Mouse (Mus musculus): ENCODE data around the gene Pip5k1a. TPM values are rescaled to one million over a fixed set of nuclear protein-coding genes. Genes with fewer than 3 reads are reported as not detected.
"Not testable (repeated sequence)": the region's sequence is repeated elsewhere in the genome, so short reads cannot be mapped to it uniquely, and the experiment has no call there.

Pip5k1a gene
- total RNA-seq, 1 experiment from 2014 or later, result 20.9 TPM

DNA sequence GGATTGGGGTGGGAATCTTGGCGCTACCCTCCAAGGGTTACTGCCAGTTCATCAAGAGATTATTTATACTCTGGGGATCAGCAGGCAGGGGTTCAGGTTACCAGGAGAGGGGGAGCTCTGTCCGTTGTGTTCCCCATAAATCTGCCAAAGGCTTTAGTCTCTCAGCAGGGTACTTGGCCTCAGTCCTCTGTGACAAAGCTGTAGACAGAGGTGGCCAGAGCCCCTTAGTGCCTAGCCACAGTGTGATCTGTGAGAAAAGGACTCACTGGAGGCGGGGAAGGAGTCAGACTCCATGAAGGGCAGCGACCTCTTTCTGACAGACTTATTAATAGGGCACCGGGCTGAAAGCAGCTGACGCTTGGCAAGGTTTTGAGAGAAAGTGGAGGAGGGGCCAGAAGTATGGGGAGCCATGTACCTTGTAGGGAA is 22.5 kb upstream of the Pip5k1a start:
- no peak for ATAC-seq (replicated peaks in 1 of 2; ENCODE audit: insufficient read depth in 1 of 2, low FRiP score in 2 of 2, low TSS enrichment in 1 of 2, low read depth in 1 of 2, poor library complexity in 2 of 2, severe bottlenecking in 2 of 2)

DNA sequence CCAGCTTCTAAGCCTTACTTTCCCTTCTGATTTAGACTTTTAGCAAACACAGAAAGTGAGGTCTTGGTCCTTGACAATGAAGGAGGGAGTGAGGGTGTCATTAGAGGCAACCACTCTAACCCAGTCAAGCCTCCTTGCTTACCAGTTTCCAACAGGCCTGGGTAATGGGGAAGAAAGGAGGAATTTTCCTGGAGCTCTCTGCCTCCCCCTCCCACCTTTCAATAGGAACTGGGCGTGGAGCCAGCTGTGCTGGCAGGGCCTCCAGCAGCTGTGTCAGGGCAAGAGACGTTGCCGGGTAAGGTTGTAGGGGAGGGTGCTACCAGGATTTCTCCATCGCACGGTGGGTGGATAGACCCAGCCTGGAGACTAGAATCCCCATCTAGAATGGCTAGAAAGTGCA is 18.2 kb upstream of the Pip5k1a start:
- no peak for ATAC-seq (replicated peaks in 1 of 2; ENCODE audit: insufficient read depth in 1 of 2, low FRiP score in 2 of 2, low TSS enrichment in 1 of 2, low read depth in 1 of 2, poor library complexity in 2 of 2, severe bottlenecking in 2 of 2)

DNA sequence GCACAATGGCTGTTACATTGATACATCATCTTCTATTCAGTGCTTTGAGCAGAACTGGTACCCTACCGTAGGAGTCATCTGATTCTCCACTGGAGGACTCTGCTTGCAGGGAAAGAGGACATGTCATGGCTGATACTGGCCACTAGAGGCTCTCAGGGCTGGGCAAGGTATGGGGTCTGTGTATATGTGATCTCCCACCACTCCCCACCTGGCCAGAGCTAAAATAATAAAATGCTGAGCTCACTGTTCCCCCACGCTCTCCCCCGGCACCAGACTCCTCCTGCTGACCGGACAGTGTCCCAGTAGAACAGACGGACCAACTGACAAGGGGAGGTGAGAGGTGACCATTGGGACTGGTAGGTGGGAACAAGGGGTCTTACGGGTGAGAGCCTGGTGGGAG is 17.5 kb upstream of the Pip5k1a start, which contains the start of gene Tmod4:
Gene Tmod4 (plus strand): TSS at position 231 of the 400 bp plus-strand sequence.
- peak; percentile 53 to 61; a peak in 3 of 4 replicates for ATAC-seq (replicated peaks in 1 of 2; ENCODE audit: insufficient read depth in 1 of 2, low FRiP score in 2 of 2, low TSS enrichment in 1 of 2, low read depth in 1 of 2, poor library complexity in 2 of 2, severe bottlenecking in 2 of 2)

DNA sequence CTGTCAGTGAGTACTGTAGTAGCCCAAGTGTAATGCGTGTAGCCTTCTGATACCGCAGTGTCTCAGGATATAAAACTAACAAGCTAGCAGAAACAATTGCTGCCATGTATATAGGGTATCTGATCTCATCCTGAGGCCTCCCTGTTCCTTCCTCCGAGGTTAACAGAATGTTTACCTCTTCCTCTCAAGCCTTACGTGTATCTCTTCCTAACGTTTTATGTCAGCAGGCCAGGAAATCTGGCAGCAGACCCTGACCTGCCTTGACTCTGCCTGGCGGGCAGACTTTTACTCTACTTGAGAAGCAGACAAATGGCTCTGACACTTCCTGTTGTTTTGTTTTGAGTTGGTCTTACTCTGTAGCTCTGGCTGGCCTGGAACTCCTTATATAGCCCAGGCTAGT is 14.8 kb upstream of the Pip5k1a start:
- no peak for ATAC-seq (replicated peaks in 1 of 2; ENCODE audit: insufficient read depth in 1 of 2, low FRiP score in 2 of 2, low TSS enrichment in 1 of 2, low read depth in 1 of 2, poor library complexity in 2 of 2, severe bottlenecking in 2 of 2)

DNA sequence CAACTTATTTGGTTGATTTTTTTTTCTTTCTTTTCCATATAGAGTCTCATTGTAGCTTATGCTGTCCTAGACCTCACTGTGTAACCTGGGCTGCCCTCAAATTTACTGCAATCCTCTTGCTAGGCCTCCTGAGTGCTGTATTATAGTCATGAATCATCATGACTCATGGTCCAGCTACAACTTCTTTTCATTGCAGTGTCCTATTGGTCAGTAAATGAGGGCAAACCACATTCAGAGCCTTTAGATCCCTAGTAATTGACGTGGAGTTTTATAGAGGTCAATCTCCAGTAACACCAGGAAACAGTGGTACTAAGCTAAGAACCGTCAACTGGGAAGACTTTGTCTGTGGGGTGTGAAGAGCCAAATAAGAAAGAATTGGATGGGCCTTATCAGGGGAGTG is 11.0 kb upstream of the Pip5k1a start:
- no peak for ATAC-seq (replicated peaks in 1 of 2; ENCODE audit: insufficient read depth in 1 of 2, low FRiP score in 2 of 2, low TSS enrichment in 1 of 2, low read depth in 1 of 2, poor library complexity in 2 of 2, severe bottlenecking in 2 of 2)

DNA sequence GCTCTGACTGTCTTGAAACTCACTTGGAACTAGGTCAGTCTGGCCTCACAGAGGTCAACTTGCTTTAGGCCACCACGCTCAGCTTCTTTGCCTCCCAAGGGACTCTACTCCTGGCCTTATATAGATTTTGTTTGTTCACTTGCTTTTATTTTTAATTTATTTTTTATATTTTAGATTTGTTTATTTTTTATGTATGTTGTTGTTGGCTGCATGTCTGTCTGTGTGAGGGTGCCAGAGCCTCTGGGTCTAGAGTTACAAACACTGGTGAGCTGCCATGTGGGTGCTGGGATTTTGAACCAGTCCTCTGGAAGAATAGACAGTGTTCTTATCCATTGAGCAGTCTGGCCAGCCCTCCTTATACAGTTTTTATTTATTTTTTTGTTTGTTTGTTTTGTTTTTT is 6.0 kb upstream of the Pip5k1a start:
- ATAC-seq (replicated peaks in 1 of 2; ENCODE audit: insufficient read depth in 1 of 2, low FRiP score in 2 of 2, low TSS enrichment in 1 of 2, low read depth in 1 of 2, poor library complexity in 2 of 2, severe bottlenecking in 2 of 2), result no peak

DNA sequence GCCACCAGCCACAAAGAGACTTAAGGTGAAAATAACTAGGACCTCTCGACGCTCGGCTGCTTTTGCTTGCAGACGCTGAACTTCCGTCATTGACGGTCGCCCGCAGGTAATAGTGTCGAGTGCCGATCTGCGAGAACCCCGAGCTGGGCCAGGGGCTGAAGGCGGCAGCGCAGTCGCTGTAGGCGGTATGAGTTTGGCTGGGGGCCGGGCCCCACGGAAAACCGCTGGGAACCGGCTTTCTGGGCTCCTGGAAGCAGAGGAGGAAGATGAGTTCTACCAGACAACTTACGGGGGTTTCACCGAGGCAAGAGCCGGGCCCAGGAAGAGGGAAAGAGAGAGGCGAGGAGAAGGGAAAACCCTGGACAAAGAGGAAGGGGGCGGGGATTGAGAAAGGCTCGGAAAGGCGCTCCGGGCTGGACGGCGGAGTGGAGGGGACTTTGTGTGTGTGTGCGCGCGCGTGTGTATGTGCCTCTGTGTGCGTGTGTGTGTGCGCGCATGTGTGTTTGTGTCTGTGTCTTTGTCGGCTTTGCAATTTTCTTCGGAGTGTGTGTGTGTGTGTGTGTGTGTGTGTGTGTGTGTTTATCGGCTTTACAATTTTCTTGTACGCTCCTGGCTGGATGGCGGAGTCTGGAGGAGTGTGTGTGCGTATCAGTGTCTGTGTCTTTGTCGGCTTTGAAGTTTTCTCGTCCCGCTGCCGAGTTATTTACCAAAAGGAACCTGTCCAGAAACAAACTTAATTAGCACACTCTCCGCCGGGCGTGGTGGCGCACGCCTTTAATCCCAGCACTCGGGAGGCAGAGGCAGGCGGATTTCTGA is 4.4 kb upstream of the Pip5k1a start, which contains the start of gene Vps72:
Gene Vps72 (plus strand): TSS at position 112 of the 816 bp plus-strand sequence.
- ATAC-seq (replicated peaks in 1 of 2; ENCODE audit: insufficient read depth in 1 of 2, low FRiP score in 2 of 2, low TSS enrichment in 1 of 2, low read depth in 1 of 2, poor library complexity in 2 of 2, severe bottlenecking in 2 of 2), result peak; percentile 86 to 91

DNA sequence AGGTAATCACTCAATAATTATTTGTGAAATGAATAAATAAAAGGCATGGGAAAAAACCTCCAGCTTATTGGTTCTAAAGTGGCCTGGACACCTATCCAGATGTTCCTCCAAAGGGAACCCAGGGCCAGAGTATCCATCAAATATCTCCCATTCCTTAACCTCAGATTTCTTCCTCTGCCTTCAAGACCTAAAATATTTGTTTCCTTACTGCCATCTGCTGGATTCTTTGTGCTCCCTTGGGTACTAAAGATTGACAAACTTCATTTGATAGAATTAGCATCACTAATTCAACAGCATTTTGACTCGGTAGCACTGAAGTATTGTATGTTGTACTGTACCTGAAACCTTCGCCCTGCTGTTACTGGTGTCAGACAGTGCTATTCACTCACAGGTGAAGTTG is 1.2 kb upstream of the Pip5k1a start:
- no peak for ATAC-seq (replicated peaks in 1 of 2; ENCODE audit: insufficient read depth in 1 of 2, low FRiP score in 2 of 2, low TSS enrichment in 1 of 2, low read depth in 1 of 2, poor library complexity in 2 of 2, severe bottlenecking in 2 of 2)

DNA sequence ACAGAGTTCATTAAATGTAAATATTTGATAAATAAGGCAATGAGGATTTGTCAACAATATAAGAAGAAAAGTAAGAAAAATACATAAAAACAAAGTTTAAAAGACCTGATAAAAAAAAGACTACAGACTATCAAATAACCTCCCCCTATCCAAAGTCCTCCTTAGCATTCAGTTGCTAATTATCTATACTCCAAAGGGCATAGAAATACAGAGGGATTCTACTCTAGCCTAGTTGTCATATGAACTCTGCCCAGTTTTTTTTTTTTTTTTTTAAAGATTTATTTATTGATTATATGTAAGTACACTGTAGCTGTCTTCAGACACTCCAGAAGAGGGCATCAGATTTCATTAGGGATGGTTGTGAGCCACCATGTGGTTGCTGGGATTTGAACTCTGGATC is 578 bp upstream of the Pip5k1a start:
- ATAC-seq (replicated peaks in 1 of 2; ENCODE audit: insufficient read depth in 1 of 2, low FRiP score in 2 of 2, low TSS enrichment in 1 of 2, low read depth in 1 of 2, poor library complexity in 2 of 2, severe bottlenecking in 2 of 2), result not testable (repeated sequence)

DNA sequence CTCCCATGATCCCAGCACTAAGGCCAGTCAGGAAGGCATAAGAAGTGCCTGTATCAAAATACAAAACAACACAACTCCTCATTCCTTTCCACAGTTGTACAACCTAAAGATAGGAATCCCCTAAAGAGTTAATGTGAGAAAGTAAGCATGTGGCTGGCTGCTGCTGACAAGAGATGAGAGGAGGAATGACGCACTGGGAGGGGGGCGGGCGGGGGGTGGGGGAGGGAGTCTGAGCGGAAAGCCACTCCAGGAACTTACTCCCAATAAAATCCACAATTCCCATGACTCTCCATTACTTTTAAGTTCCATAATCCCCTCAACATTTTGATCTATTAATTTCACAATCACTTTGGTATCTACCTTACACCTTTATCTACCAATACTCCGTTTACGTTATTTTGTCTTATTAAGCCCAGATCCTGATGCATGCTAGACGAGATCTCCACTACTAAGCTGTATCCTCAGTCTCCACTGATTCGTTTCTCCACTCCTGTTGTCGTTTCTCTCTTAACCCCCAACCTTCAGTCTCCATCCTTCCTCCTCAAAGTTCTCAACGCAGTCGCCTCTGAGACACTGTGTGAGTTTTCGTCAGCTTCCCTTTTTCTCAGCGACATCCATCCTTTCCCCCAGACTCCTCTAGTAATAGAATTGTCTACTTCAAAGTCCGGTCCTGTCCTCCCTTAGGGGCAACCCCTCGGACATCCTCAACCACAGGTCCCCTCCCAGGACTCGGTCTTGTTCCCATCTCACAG is 968 bp downstream of the Pip5k1a start:
- ATAC-seq (replicated peaks in 1 of 2; ENCODE audit: insufficient read depth in 1 of 2, low FRiP score in 2 of 2, low TSS enrichment in 1 of 2, low read depth in 1 of 2, poor library complexity in 2 of 2, severe bottlenecking in 2 of 2), result peak in 1 of 2 experiments; percentile 6; a peak in 1 of 4 replicates

DNA sequence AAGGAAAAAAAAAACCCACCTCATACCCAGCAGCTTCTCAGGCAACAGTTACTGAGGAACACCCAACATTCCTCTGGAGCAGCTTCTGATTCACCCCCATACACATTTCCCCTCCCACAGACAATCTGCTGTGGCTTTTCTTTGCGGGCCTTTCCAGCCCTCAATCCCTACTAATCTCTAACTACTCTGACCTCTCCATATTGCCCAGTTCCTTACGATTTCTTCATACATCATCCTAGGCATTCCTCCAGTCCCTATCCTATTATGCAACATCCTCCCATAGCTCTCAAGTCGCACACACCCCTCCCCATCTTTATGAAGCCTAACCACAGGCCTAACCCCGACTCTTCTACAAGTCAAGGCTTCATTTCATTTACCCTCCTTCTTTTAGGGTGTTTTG is 1.6 kb downstream of the Pip5k1a start:
- ATAC-seq (replicated peaks in 1 of 2; ENCODE audit: insufficient read depth in 1 of 2, low FRiP score in 2 of 2, low TSS enrichment in 1 of 2, low read depth in 1 of 2, poor library complexity in 2 of 2, severe bottlenecking in 2 of 2), result no peak

DNA sequence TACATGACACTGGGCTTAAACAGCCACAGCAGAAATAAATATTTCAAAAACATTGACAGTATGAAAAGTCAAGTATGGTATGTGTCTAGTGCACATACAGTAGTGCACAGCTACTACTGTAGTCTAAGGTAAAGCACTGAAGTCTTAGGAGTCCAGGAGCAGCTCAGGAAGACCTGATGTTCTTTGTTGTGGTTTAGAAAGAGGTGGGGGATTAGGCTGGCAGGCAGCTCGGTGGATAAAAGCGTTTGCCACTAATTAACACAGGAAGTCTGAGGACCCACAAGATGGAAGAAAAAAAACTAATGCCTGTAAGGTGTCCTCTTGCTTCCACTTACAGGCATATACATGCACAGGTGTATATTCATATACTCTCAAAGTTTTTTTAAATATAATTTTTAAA is 5.9 kb downstream of the Pip5k1a start:
- ATAC-seq (replicated peaks in 1 of 2; ENCODE audit: insufficient read depth in 1 of 2, low FRiP score in 2 of 2, low TSS enrichment in 1 of 2, low read depth in 1 of 2, poor library complexity in 2 of 2, severe bottlenecking in 2 of 2), result no peak

DNA sequence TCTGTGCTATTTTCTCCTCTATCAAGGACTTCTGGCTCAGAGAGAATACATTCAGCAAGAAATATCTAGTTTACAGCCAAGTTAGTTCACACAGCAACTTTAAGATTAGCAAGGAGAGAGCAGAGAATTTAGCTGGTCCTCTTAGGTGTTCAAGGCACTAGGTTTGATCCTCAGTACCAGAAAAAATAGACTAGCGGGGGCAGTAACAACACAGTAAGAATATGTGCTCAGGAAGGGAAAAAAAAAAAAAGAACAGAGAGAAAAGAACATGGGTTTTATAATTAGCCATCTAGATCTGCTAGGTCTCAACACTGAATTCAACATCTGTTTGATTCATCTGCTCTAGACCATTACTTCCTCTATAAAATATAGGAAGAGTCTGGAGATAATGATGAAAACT is 18.7 kb downstream of the Pip5k1a start:
- no peak for ATAC-seq (replicated peaks in 1 of 2; ENCODE audit: insufficient read depth in 1 of 2, low FRiP score in 2 of 2, low TSS enrichment in 1 of 2, low read depth in 1 of 2, poor library complexity in 2 of 2, severe bottlenecking in 2 of 2)

DNA sequence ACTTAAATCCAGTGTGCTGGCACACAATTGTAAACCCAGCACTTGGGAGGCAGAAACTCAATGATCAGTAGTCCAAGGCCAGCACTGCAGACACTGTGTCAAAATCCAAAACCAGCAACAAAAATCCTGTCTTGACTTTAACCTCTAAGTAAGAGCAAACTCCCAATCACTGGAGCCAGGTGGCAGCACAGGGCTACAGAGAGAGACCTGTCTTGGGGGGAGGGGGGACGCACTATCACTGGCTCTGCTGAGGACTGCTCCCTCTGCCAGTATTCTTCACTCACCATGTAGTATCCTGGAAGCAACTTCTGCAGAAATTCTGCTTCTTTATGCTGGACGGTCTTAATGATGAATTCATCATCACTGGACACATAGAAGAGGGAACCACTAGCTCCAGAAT is 35.1 kb downstream of the Pip5k1a start:
- ATAC-seq (replicated peaks in 1 of 2; ENCODE audit: insufficient read depth in 1 of 2, low FRiP score in 2 of 2, low TSS enrichment in 1 of 2, low read depth in 1 of 2, poor library complexity in 2 of 2, severe bottlenecking in 2 of 2), result no peak

DNA sequence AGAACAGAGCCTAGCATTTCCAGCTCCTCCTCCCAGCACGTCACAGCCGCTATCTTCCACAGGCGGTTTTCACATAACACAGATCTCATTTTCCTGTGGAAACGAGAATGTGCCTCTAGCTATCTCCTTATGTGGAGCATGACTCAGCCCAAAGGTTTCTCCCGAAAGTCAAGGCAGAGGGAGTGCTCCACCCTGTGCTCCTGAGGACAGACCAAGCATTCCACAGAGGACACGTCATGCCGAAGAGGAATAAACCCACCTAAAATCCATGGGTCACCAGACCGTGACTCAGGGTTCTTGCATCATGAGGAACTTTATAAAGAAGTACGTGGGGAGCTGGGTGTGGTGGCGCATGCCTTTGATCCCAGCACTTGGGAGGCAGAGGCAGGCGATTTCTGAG is 40.2 kb downstream of the Pip5k1a start:
- ATAC-seq (replicated peaks in 1 of 2; ENCODE audit: insufficient read depth in 1 of 2, low FRiP score in 2 of 2, low TSS enrichment in 1 of 2, low read depth in 1 of 2, poor library complexity in 2 of 2, severe bottlenecking in 2 of 2), result no peak

DNA sequence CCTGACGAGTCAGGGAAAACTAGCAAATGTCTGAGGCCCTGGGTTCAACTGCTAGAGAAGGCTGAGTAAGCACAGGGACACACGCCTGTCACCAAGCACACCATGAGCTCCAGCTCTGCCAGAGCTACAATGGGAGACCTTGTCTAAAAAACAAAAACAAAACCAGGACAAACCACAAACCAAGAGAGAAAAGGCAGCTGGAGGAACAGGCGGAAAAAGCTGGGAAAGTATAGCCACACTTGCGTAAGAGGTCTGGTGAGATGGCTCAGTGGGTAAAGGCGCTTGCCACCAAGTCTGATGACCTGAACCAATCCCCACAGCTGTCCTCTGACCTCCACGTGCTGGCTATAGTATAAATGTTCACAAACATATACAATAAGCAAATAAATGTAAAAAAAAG is 40.6 kb downstream of the Pip5k1a start:
- no peak for ATAC-seq (replicated peaks in 1 of 2; ENCODE audit: insufficient read depth in 1 of 2, low FRiP score in 2 of 2, low TSS enrichment in 1 of 2, low read depth in 1 of 2, poor library complexity in 2 of 2, severe bottlenecking in 2 of 2)

DNA sequence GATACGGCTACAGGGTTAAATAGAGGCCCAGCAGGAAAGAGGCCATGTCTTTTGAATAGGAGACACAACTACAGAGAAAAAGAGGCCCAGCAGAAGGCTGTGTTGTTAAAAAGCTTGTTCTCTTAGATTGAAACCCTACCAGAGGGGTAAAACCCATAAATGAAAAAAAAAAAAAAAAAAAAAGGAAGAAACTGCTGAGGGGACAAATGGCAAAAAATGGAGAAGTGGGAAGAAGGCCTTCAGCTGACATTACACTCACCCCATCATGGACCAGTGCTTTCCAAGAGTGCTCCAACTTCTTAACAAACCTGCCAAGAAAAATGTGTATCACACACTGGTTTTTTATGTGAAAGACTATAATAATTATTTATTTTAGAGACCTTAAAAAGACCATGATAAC is 41.2 kb downstream of the Pip5k1a start:
- ATAC-seq (replicated peaks in 1 of 2; ENCODE audit: insufficient read depth in 1 of 2, low FRiP score in 2 of 2, low TSS enrichment in 1 of 2, low read depth in 1 of 2, poor library complexity in 2 of 2, severe bottlenecking in 2 of 2), result no peak

DNA sequence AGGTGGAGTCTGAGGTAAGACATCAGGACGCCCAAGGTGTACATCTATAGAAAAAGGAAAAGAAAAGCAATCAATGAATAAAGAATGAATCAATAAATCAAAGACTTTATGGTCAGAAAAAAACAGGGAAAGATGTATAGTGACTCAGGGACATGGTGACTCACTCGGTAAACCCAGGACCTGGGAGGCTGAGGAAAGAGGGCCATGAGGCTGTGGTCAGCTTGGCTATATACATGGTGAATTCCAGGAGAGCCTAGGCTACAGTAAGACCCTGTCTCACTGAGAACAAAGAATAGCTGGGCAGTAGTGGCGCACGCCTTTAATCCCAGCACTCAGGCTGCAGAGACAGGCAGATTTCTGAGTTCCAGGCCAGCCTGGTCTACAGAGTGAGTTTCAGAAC is 43.0 kb downstream of the Pip5k1a start:
- ATAC-seq (replicated peaks in 1 of 2; ENCODE audit: insufficient read depth in 1 of 2, low FRiP score in 2 of 2, low TSS enrichment in 1 of 2, low read depth in 1 of 2, poor library complexity in 2 of 2, severe bottlenecking in 2 of 2), result no peak
